Mouse (Mus musculus): ENCODE measurements at regions not wholly inside any gene's neighbourhood (a gene's known extent, or its start where the extent isn't known, plus 50 kb on each side); places are given as distances from the start of the nearest gene placed in this dataset.

- H3K9me3 ChIP-seq (replicated peaks; ENCODE audit: control insufficient read depth, low read length): no peaks in the 10 kb centered on the region
- H3K4me1 ChIP-seq (ENCODE audit: control insufficient read depth, insufficient read depth, low read length): 0 out of 2 replicates have a peak, but pooled peaks cover 12% of the 10 kb centered on the region
- WGBS (ENCODE audit: insufficient replicate concordance): 50% methylated on average over 7 of the region's 7 CpGs
- H3K4me2 ChIP-seq: no peak overlapping the region
- no peaks in the 10 kb centered on the region for H3K36me3 ChIP-seq (ENCODE audit: control insufficient read depth, insufficient read depth, low read length)
- H3K27ac ChIP-seq (ENCODE audit: low read depth, low read length): no peak overlapping the region
- H3K27me3 ChIP-seq (ENCODE audit: control insufficient read depth, insufficient read depth, low read length): no peaks in the 10 kb centered on the region
- no peak overlapping the region for H3K9ac ChIP-seq (ENCODE audit: low read depth, low read length)
- H3K4me3 ChIP-seq (ENCODE audit: low read depth, low read length): no peak overlapping the region
- no peak for ATAC-seq (replicated peaks; ENCODE audit: insufficient number of reproducible peaks, low FRiP score, low TSS enrichment)
Observed at GRCm38 (mm10) chr2:128217784-128218467, 92.1 kb downstream of the Bcl2l11 start.

DNA sequence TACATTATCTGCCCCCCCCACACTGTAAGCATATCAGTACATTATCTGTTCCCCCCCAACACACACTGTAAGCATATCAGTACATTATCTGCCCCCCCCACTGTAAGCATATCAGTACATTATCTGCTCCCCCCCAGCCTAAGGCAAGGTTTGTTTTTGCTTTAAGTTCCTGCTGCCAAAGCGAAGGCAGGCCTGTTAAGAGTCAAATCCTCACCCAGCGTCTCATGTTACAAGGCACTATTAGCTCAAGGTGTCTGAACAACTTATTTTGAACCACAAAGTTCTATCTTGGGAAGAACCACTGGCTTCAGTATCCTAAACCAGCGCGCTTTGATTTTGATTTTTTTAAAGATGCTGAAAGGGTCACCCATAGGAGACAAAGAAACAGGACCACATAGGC lies 93.1 kb downstream of the Bcl2l11 start:
- Histone ChIP-seq H3K4me2 (no peak overlapping the region), H3K36me3 (ENCODE audit: control insufficient read depth, insufficient read depth, low read length) (no peaks in the 10 kb centered on the region), H3K27ac (ENCODE audit: low read depth, low read length) (no peak overlapping the region), H3K4me1 (ENCODE audit: control insufficient read depth, insufficient read depth, low read length) (0 out of 2 replicates have a peak, but pooled peaks cover 12% of the 10 kb centered on the region), H3K9me3 (replicated peaks; ENCODE audit: control insufficient read depth, low read length) (no peaks in the 10 kb centered on the region), H3K27me3 (ENCODE audit: control insufficient read depth, insufficient read depth, low read length) (no peaks in the 10 kb centered on the region), H3K9ac (ENCODE audit: low read depth, low read length) (no peak overlapping the region), H3K4me3 (ENCODE audit: low read depth, low read length) (no peak overlapping the region)
- no peak for ATAC-seq (replicated peaks; ENCODE audit: insufficient number of reproducible peaks, low FRiP score, low TSS enrichment)
- WGBS (ENCODE audit: insufficient replicate concordance): 49% methylated on average over 4 of the region's 4 CpGs

- no peaks in the 10 kb centered on the region for H3K36me3 ChIP-seq (ENCODE audit: control insufficient read depth, insufficient read depth, low read length)
- no peak overlapping the region for H3K27ac ChIP-seq (ENCODE audit: low read depth, low read length)
- ATAC-seq (replicated peaks; ENCODE audit: insufficient number of reproducible peaks, low FRiP score, low TSS enrichment): no peak
- H3K27me3 ChIP-seq (ENCODE audit: control insufficient read depth, insufficient read depth, low read length): no peaks in the 10 kb centered on the region
- H3K9me3 ChIP-seq (replicated peaks; ENCODE audit: control insufficient read depth, low read length): no peaks in the 10 kb centered on the region
- H3K4me3 ChIP-seq (ENCODE audit: low read depth, low read length): no peak overlapping the region
- H3K4me2 ChIP-seq: no peak overlapping the region
- 72% methylated on average over 1 of the region's 1 CpGs for WGBS (ENCODE audit: insufficient replicate concordance)
- 0 out of 2 replicates have a peak, but pooled peaks cover 12% of the 10 kb centered on the region for H3K4me1 ChIP-seq (ENCODE audit: control insufficient read depth, insufficient read depth, low read length)
- no peak overlapping the region for H3K9ac ChIP-seq (ENCODE audit: low read depth, low read length)
Observed at GRCm38 (mm10) chr2:128221055-128221454, 95.2 kb downstream of the Bcl2l11 start.

GRCm38 (mm10) chr2:128221657-128222056 lies 95.8 kb downstream of the Bcl2l11 start:
- Histone ChIP-seq H3K4me2 (no peak overlapping the region), H3K27me3 (ENCODE audit: control insufficient read depth, insufficient read depth, low read length) (no peaks in the 10 kb centered on the region), H3K9me3 (replicated peaks; ENCODE audit: control insufficient read depth, low read length) (no peaks in the 10 kb centered on the region), H3K27ac (ENCODE audit: low read depth, low read length) (no peak overlapping the region), H3K4me1 (ENCODE audit: control insufficient read depth, insufficient read depth, low read length) (0 out of 2 replicates have a peak, but pooled peaks cover 12% of the 10 kb centered on the region), H3K9ac (ENCODE audit: low read depth, low read length) (no peak overlapping the region), H3K4me3 (ENCODE audit: low read depth, low read length) (no peak overlapping the region), H3K36me3 (ENCODE audit: control insufficient read depth, insufficient read depth, low read length) (no peaks in the 10 kb centered on the region)
- no peak for ATAC-seq (replicated peaks; ENCODE audit: insufficient number of reproducible peaks, low FRiP score, low TSS enrichment)
- WGBS (ENCODE audit: insufficient replicate concordance): 73% methylated on average over 4 of the region's 4 CpGs

DNA sequence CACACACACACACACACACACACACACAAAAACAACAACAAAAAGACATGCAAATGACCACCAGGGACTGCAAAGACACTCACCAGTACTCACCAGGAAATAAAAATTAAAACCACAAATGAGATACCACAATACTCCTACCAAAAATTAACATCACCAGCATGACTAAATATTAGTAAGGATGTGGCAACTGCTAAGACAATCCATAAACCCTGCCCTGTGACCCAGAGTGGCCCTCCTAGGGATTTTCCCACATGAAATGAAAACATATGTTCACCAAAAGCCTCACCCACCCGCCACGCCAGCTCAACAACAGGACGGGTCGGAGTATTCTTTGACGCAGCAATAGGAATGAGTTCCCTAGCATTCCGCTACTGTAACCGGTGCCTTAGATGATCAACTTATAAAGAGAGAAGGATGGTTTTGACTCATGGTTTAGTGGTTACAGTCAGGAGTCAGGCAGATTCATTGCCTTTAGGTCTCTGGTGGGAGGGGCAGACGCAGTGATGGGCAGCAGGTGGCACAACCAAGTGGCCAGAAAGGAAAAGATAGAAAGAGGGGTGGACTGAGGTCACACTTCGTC lies 100.7 kb downstream of the Bcl2l11 start:
- Histone ChIP-seq H3K36me3 (ENCODE audit: control insufficient read depth, insufficient read depth, low read length) (no peaks in the 10 kb centered on the region), H3K9ac (ENCODE audit: low read depth, low read length) (no peak overlapping the region), H3K27me3 (ENCODE audit: control insufficient read depth, insufficient read depth, low read length) (no peaks in the 10 kb centered on the region), H3K4me2 (no peak overlapping the region), H3K4me3 (ENCODE audit: low read depth, low read length) (no peak overlapping the region), H3K4me1 (ENCODE audit: control insufficient read depth, insufficient read depth, low read length) (no peaks in the 10 kb centered on the region), H3K9me3 (replicated peaks; ENCODE audit: control insufficient read depth, low read length) (no peaks in the 10 kb centered on the region), H3K27ac (ENCODE audit: low read depth, low read length) (no peak overlapping the region)
- 90% methylated on average over 9 of the region's 9 CpGs for WGBS (ENCODE audit: insufficient replicate concordance)
- no peak for ATAC-seq (replicated peaks; ENCODE audit: insufficient number of reproducible peaks, low FRiP score, low TSS enrichment)

- WGBS (ENCODE audit: insufficient replicate concordance): 82% methylated on average over 4 of the region's 4 CpGs
- Histone ChIP-seq H3K9ac (ENCODE audit: low read depth, low read length) (no peak overlapping the region), H3K27me3 (ENCODE audit: control insufficient read depth, insufficient read depth, low read length) (no peaks in the 10 kb centered on the region), H3K4me2 (no peak overlapping the region), H3K4me1 (ENCODE audit: control insufficient read depth, insufficient read depth, low read length) (peaks cover 11% of the 10 kb centered on the region; the same call in 1 of the 2 replicates), H3K36me3 (ENCODE audit: control insufficient read depth, insufficient read depth, low read length) (no peaks in the 10 kb centered on the region), H3K9me3 (replicated peaks; ENCODE audit: control insufficient read depth, low read length) (no peaks in the 10 kb centered on the region), H3K4me3 (ENCODE audit: low read depth, low read length) (no peak overlapping the region), H3K27ac (ENCODE audit: low read depth, low read length) (no peak overlapping the region)
- ATAC-seq (replicated peaks; ENCODE audit: insufficient number of reproducible peaks, low FRiP score, low TSS enrichment): no peak
Observed at GRCm38 (mm10) chr2:128229730-128230129, 103.9 kb downstream of the Bcl2l11 start.

- WGBS (ENCODE audit: insufficient replicate concordance): 85% methylated on average over 4 of the region's 4 CpGs
- Histone ChIP-seq H3K9ac (ENCODE audit: low read depth, low read length) (no peak overlapping the region), H3K9me3 (replicated peaks; ENCODE audit: control insufficient read depth, low read length) (no peaks in the 10 kb centered on the region), H3K4me3 (ENCODE audit: low read depth, low read length) (no peak overlapping the region), H3K36me3 (ENCODE audit: control insufficient read depth, insufficient read depth, low read length) (no peaks in the 10 kb centered on the region), H3K4me2 (no peak overlapping the region), H3K27me3 (ENCODE audit: control insufficient read depth, insufficient read depth, low read length) (no peaks in the 10 kb centered on the region), H3K27ac (ENCODE audit: low read depth, low read length) (no peak overlapping the region), H3K4me1 (ENCODE audit: control insufficient read depth, insufficient read depth, low read length) (peaks cover 11% of the 10 kb centered on the region; the same call in 1 of the 2 replicates)
- no peak for ATAC-seq (replicated peaks; ENCODE audit: insufficient number of reproducible peaks, low FRiP score, low TSS enrichment)
Observed at GRCm38 (mm10) chr2:128230921-128231320, 105.1 kb downstream of the Bcl2l11 start.

- Histone ChIP-seq H3K9ac (ENCODE audit: low read depth, low read length) (no peak overlapping the region), H3K36me3 (ENCODE audit: control insufficient read depth, insufficient read depth, low read length) (no peaks in the 10 kb centered on the region), H3K27me3 (ENCODE audit: control insufficient read depth, insufficient read depth, low read length) (no peaks in the 10 kb centered on the region), H3K4me3 (ENCODE audit: low read depth, low read length) (no peak overlapping the region), H3K27ac (ENCODE audit: low read depth, low read length) (no peak overlapping the region), H3K9me3 (replicated peaks; ENCODE audit: control insufficient read depth, low read length) (no peaks in the 10 kb centered on the region), H3K4me2 (no peak overlapping the region), H3K4me1 (ENCODE audit: control insufficient read depth, insufficient read depth, low read length) (peaks cover 11% of the 10 kb centered on the region; the same call in 1 of the 2 replicates)
- no peak for ATAC-seq (replicated peaks; ENCODE audit: insufficient number of reproducible peaks, low FRiP score, low TSS enrichment)
- 70% methylated on average over 3 of the region's 3 CpGs for WGBS (ENCODE audit: insufficient replicate concordance)
Observed at GRCm38 (mm10) chr2:128231338-128231737, 105.5 kb downstream of the Bcl2l11 start.

DNA sequence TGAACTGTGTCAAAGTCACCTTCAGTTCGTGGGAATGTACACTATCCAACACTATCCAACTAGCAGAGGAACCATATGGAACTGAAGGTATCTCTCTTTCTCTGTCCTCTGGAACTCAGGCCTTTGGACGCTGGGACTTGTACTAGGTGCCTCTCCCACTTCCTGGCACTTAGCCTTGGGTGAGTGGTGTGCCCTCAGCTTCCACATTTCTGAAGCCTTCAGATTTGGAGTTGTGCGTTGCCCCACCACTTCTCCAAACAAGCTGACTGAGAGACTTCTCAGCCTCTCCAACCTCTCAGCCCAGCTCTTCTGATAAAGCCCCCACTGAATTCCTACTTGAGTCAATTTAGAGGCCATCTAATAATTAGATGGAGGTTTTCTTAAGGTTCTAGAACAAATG lies 106.2 kb downstream of the Bcl2l11 start:
- Histone ChIP-seq H3K27me3 (ENCODE audit: control insufficient read depth, insufficient read depth, low read length) (no peaks in the 10 kb centered on the region), H3K36me3 (ENCODE audit: control insufficient read depth, insufficient read depth, low read length) (no peaks in the 10 kb centered on the region), H3K9ac (ENCODE audit: low read depth, low read length) (no peak overlapping the region), H3K4me1 (ENCODE audit: control insufficient read depth, insufficient read depth, low read length) (peaks cover 11% of the 10 kb centered on the region; the same call in 1 of the 2 replicates), H3K4me2 (no peak overlapping the region), H3K9me3 (replicated peaks; ENCODE audit: control insufficient read depth, low read length) (no peaks in the 10 kb centered on the region), H3K27ac (ENCODE audit: low read depth, low read length) (no peak overlapping the region), H3K4me3 (ENCODE audit: low read depth, low read length) (no peak overlapping the region)
- ATAC-seq (replicated peaks; ENCODE audit: insufficient number of reproducible peaks, low FRiP score, low TSS enrichment): no peak
- WGBS (ENCODE audit: insufficient replicate concordance): 57% methylated on average over 3 of the region's 3 CpGs
